Mouse (Mus musculus): ENCODE measurements around the gene Hacd2. TPM values are rescaled to one million over a fixed set of nuclear protein-coding genes. Genes with fewer than 3 reads are reported as not detected.
A peak's percentile ranks its signal among the peaks of the same experiment; 100 is the strongest.

The Hacd2 gene
- polyA plus RNA-seq, 1 experiment = 87.6 TPM

DNA sequence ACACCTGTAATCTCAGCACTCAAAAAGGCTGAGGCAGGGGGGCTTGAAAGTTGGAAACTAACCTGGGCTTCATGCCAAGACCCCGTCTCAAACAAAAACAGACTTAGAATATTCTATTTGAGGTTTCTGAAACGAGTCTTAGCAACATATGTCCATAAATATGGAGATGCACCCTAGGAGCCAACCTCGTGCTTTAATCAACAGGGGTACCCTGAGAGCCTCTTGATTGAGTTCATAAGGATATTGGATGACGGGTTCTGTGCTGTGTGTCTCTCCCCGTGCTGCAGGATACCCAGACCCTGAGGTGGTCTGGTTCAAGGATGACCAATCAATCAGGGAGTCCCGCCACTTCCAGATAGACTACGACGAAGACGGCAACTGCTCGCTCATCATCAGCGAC, 22.2 kb upstream of the Hacd2 start:
- no peak overlapping the region for H3K27ac ChIP-seq (ENCODE audit: insufficient read depth, low read length)
- H3K36me3 ChIP-seq (ENCODE audit: control insufficient read depth, insufficient read depth, low read length, poor library complexity, severe bottlenecking) = no peaks in the 10 kb centered on the region
- no peak overlapping the region for H3K9ac ChIP-seq (ENCODE audit: low read depth, poor library complexity, severe bottlenecking)
- H3K4me1 ChIP-seq (ENCODE audit: control insufficient read depth, insufficient read depth, low read length) = no peaks in the 10 kb centered on the region
- H3K4me3 ChIP-seq (ENCODE audit: low read depth, low read length) = no peak overlapping the region
- no peaks in the 10 kb centered on the region for H3K27me3 ChIP-seq (ENCODE audit: control insufficient read depth, insufficient read depth, low read length, poor library complexity, severe bottlenecking)
- TF ChIP-seq POLR2A (IDR thresholded peaks at IDR 0.05; ENCODE audit: insufficient read depth, low read length) (no peak), EP300 (IDR thresholded peaks at IDR 0.05; ENCODE audit: insufficient read depth, low read depth, low read length) (no peak), CTCF (IDR thresholded peaks at IDR 0.05; ENCODE audit: low read depth, low read length) (no peak)
- H3K9me3 ChIP-seq (replicated peaks; ENCODE audit: control insufficient read depth, insufficient read depth, low read length, poor library complexity, severe bottlenecking) = no peaks in the 10 kb centered on the region

GRCm38 (mm10) chr16:35000923-35001560, 21.2 kb upstream of the Hacd2 start:
- Histone ChIP-seq H3K9me3 (replicated peaks; ENCODE audit: control insufficient read depth, insufficient read depth, low read length, poor library complexity, severe bottlenecking) (no peaks in the 10 kb centered on the region), H3K9ac (ENCODE audit: low read depth, poor library complexity, severe bottlenecking) (no peak overlapping the region), H3K36me3 (ENCODE audit: control insufficient read depth, insufficient read depth, low read length, poor library complexity, severe bottlenecking) (no peaks in the 10 kb centered on the region), H3K27me3 (ENCODE audit: control insufficient read depth, insufficient read depth, low read length, poor library complexity, severe bottlenecking) (no peaks in the 10 kb centered on the region), H3K27ac (ENCODE audit: insufficient read depth, low read length) (no peak overlapping the region), H3K4me3 (ENCODE audit: low read depth, low read length) (peak overlapping the region; percentile 36), H3K4me1 (ENCODE audit: control insufficient read depth, insufficient read depth, low read length) (no peaks in the 10 kb centered on the region)
- TF ChIP-seq CTCF (IDR thresholded peaks at IDR 0.05; ENCODE audit: low read depth, low read length) (no peak), POLR2A (IDR thresholded peaks at IDR 0.05; ENCODE audit: insufficient read depth, low read length) (no peak), EP300 (IDR thresholded peaks at IDR 0.05; ENCODE audit: insufficient read depth, low read depth, low read length) (no peak)

DNA sequence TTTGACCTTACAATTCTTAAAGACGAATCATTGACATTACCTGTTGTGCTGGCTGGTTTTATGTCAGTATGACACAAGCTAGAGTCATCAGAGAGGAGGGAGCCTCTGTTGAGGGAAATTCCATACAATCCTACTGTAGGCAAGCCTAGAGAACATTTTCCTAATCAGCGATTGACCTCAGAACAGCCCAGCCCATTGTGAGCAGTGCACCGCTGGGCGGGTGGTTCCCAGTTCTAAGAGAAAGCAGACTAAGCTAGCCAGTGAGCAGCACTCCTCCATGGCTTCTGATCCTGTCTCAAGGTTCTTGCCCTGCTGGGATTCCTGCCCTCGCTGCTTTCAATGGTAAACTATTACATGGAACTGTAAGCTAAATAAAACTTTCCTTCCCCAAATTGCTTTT, 17.9 kb upstream of the Hacd2 start:
- Histone ChIP-seq H3K9ac (ENCODE audit: low read depth, poor library complexity, severe bottlenecking) (no peak overlapping the region), H3K27ac (ENCODE audit: insufficient read depth, low read length) (no peak overlapping the region), H3K36me3 (ENCODE audit: control insufficient read depth, insufficient read depth, low read length, poor library complexity, severe bottlenecking) (no peaks in the 10 kb centered on the region), H3K9me3 (replicated peaks; ENCODE audit: control insufficient read depth, insufficient read depth, low read length, poor library complexity, severe bottlenecking) (no peaks in the 10 kb centered on the region), H3K27me3 (ENCODE audit: control insufficient read depth, insufficient read depth, low read length, poor library complexity, severe bottlenecking) (no peaks in the 10 kb centered on the region), H3K4me1 (ENCODE audit: control insufficient read depth, insufficient read depth, low read length) (no peaks in the 10 kb centered on the region), H3K4me3 (ENCODE audit: low read depth, low read length) (no peak overlapping the region)
- TF ChIP-seq POLR2A (IDR thresholded peaks at IDR 0.05; ENCODE audit: insufficient read depth, low read length) = no peak

GRCm38 (mm10) chr16:35004756-35005155, 17.5 kb upstream of the Hacd2 start:
- H3K36me3 ChIP-seq (ENCODE audit: control insufficient read depth, insufficient read depth, low read length, poor library complexity, severe bottlenecking) = no peaks in the 10 kb centered on the region
- no peaks in the 10 kb centered on the region for H3K4me1 ChIP-seq (ENCODE audit: control insufficient read depth, insufficient read depth, low read length)
- TF ChIP-seq POLR2A (IDR thresholded peaks at IDR 0.05; ENCODE audit: insufficient read depth, low read length) (no peak), CTCF (IDR thresholded peaks at IDR 0.05; ENCODE audit: low read depth, low read length) (no peak), EP300 (IDR thresholded peaks at IDR 0.05; ENCODE audit: insufficient read depth, low read depth, low read length) (no peak)
- no peaks in the 10 kb centered on the region for H3K9me3 ChIP-seq (replicated peaks; ENCODE audit: control insufficient read depth, insufficient read depth, low read length, poor library complexity, severe bottlenecking)
- no peak overlapping the region for H3K9ac ChIP-seq (ENCODE audit: low read depth, poor library complexity, severe bottlenecking)
- no peaks in the 10 kb centered on the region for H3K27me3 ChIP-seq (ENCODE audit: control insufficient read depth, insufficient read depth, low read length, poor library complexity, severe bottlenecking)
- H3K27ac ChIP-seq (ENCODE audit: insufficient read depth, low read length) = no peak overlapping the region
- H3K4me3 ChIP-seq (ENCODE audit: low read depth, low read length) = no peak overlapping the region

DNA sequence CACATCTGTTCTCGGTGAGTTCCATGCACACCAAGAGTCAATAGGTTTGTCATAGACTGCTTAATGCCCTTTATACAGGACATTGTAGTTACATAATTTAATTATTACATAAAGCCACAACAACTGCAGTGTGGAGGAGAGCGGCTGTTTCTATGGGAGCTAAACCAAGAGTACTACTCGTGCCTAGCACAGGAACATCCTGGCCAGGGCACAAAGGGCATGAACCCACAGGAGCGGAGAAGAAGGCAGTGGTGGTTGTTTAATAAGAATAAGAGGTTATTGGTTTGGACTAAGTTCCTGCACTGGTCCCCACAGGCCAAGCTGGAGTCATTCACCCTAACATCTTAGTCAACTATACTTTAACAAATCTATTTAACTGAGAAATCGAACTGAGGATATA, 16.0 kb upstream of the Hacd2 start:
- H3K4me1 ChIP-seq (ENCODE audit: control insufficient read depth, insufficient read depth, low read length) = no peaks in the 10 kb centered on the region
- H3K36me3 ChIP-seq (ENCODE audit: control insufficient read depth, insufficient read depth, low read length, poor library complexity, severe bottlenecking) = no peaks in the 10 kb centered on the region
- no peaks in the 10 kb centered on the region for H3K9me3 ChIP-seq (replicated peaks; ENCODE audit: control insufficient read depth, insufficient read depth, low read length, poor library complexity, severe bottlenecking)
- H3K27me3 ChIP-seq (ENCODE audit: control insufficient read depth, insufficient read depth, low read length, poor library complexity, severe bottlenecking) = no peaks in the 10 kb centered on the region
- TF ChIP-seq POLR2A (IDR thresholded peaks at IDR 0.05; ENCODE audit: insufficient read depth, low read length) = no peak
- no peak for TF ChIP-seq EP300 (IDR thresholded peaks at IDR 0.05; ENCODE audit: insufficient read depth, low read depth, low read length)
- no peak for TF ChIP-seq CTCF (IDR thresholded peaks at IDR 0.05; ENCODE audit: low read depth, low read length)
- H3K27ac ChIP-seq (ENCODE audit: insufficient read depth, low read length) = no peak overlapping the region
- no peak overlapping the region for H3K4me3 ChIP-seq (ENCODE audit: low read depth, low read length)
- H3K9ac ChIP-seq (ENCODE audit: low read depth, poor library complexity, severe bottlenecking) = no peak overlapping the region

GRCm38 (mm10) chr16:35007361-35007760, 14.9 kb upstream of the Hacd2 start:
- H3K9ac ChIP-seq (ENCODE audit: low read depth, poor library complexity, severe bottlenecking) = no peak overlapping the region
- no peaks in the 10 kb centered on the region for H3K4me1 ChIP-seq (ENCODE audit: control insufficient read depth, insufficient read depth, low read length)
- no peaks in the 10 kb centered on the region for H3K9me3 ChIP-seq (replicated peaks; ENCODE audit: control insufficient read depth, insufficient read depth, low read length, poor library complexity, severe bottlenecking)
- TF ChIP-seq CTCF (IDR thresholded peaks at IDR 0.05; ENCODE audit: low read depth, low read length) (no peak), EP300 (IDR thresholded peaks at IDR 0.05; ENCODE audit: insufficient read depth, low read depth, low read length) (no peak), POLR2A (IDR thresholded peaks at IDR 0.05; ENCODE audit: insufficient read depth, low read length) (no peak)
- no peaks in the 10 kb centered on the region for H3K27me3 ChIP-seq (ENCODE audit: control insufficient read depth, insufficient read depth, low read length, poor library complexity, severe bottlenecking)
- no peak overlapping the region for H3K27ac ChIP-seq (ENCODE audit: insufficient read depth, low read length)
- no peak overlapping the region for H3K4me3 ChIP-seq (ENCODE audit: low read depth, low read length)
- H3K36me3 ChIP-seq (ENCODE audit: control insufficient read depth, insufficient read depth, low read length, poor library complexity, severe bottlenecking) = no peaks in the 10 kb centered on the region

All from ES-Bruce4 (cell line).